Mouse (Mus musculus) liver, postnatal 0 days (tissue): ENCODE measurements around the gene Pabpn1.
A peak's percentile ranks its signal among the peaks of the same experiment; 100 is the strongest.

Source experiments
- CTCF ChIP-seq: sonication (generic); IDR thresholded peaks from 2 replicates; pipeline ENCODE4 v1.5.1; 2016; ENCODE audit warnings: antibody characterized with exemption, low read depth
- EP300 ChIP-seq: IDR thresholded peaks from 2 replicates; pipeline ENCODE4 v1.6.1; 2016; ENCODE audit warnings: antibody characterized with exemption, low read depth, mild to moderate bottlenecking

GRCm38 (mm10) chr14:54866936-54867335, 25.4 kb upstream of the Pabpn1 start:
- TF ChIP-seq CTCF (peak; percentile 71), EP300 (no peak)
